Mouse (Mus musculus): ENCODE results near the gene Acot12. TPM values are rescaled to one million over a fixed set of nuclear protein-coding genes. Genes with fewer than 3 reads are reported as not detected.

The Acot12 gene
- polyA plus RNA-seq, 1 experiment from 2014 or later: 4.7 TPM

GRCm38 (mm10) chr13:91727899-91728298, 13.4 kb upstream of the Acot12 start:
- Histone ChIP-seq H3K9me3 (replicated peaks) (no peaks in the 10 kb centered on the region), H3K27ac (replicated peaks) (no peak overlapping the region), H3K9ac (no peak overlapping the region), H3K4me2 (no peak overlapping the region), H3K4me1 (replicated peaks) (no peaks in the 10 kb centered on the region), H3K36me3 (replicated peaks) (no peaks in the 10 kb centered on the region), H3K4me3 (replicated peaks) (no peak overlapping the region), H3K27me3 (no peaks in the 10 kb centered on the region)
- no peak for ATAC-seq (ENCODE audit: insufficient read depth)

- Histone ChIP-seq H3K36me3 (replicated peaks) (no peaks in the 10 kb centered on the region), H3K9me3 (replicated peaks) (no peaks in the 10 kb centered on the region), H3K4me1 (replicated peaks) (no peaks in the 10 kb centered on the region), H3K4me3 (replicated peaks) (no peak overlapping the region), H3K9ac (no peak overlapping the region), H3K27me3 (peaks cover 21% of the 10 kb centered on the region), H3K27ac (replicated peaks) (no peak overlapping the region), H3K4me2 (no peak overlapping the region)
- no peak for ATAC-seq (ENCODE audit: insufficient read depth)
- WGBS (ENCODE audit: insufficient replicate concordance): 68% methylated on average over 1 of the region's 1 CpGs
Observed at GRCm38 (mm10) chr13:91737191-91737590, 4.1 kb upstream of the Acot12 start.

- Histone ChIP-seq H3K4me1 (replicated peaks) (no peaks in the 10 kb centered on the region), H3K4me2 (peak overlapping the region; percentile 44), H3K27ac (replicated peaks) (peak overlapping the region; percentile 77), H3K4me3 (replicated peaks) (peak overlapping the region; percentile 49), H3K27me3 (peaks cover 25% of the 10 kb centered on the region), H3K9ac (no peak overlapping the region), H3K36me3 (replicated peaks) (no peaks in the 10 kb centered on the region), H3K9me3 (replicated peaks) (no peaks in the 10 kb centered on the region)
- peak; percentile 70 for ATAC-seq (ENCODE audit: insufficient read depth)
- 46% methylated on average over 6 of the region's 6 CpGs for WGBS (ENCODE audit: insufficient replicate concordance)
Observed at GRCm38 (mm10) chr13:91740851-91741250, 461 bp upstream of the Acot12 start.

GRCm38 (mm10) chr13:91743180-91743579, 1.9 kb downstream of the Acot12 start:
- WGBS (ENCODE audit: insufficient replicate concordance): 76% methylated on average over 3 of the region's 3 CpGs
- Histone ChIP-seq H3K4me3 (replicated peaks) (no peak overlapping the region), H3K36me3 (replicated peaks) (no peaks in the 10 kb centered on the region)

GRCm38 (mm10) chr13:91746470-91746869, 5.2 kb downstream of the Acot12 start:
- no peak for ATAC-seq (ENCODE audit: insufficient read depth)

More at GRCm38 (mm10) chr13:91743180-91743579, 1.9 kb downstream of the Acot12 start:
- H3K4me1 ChIP-seq (replicated peaks): no peaks in the 10 kb centered on the region
- H3K27ac ChIP-seq (replicated peaks): no peak overlapping the region
- H3K9me3 ChIP-seq (replicated peaks): no peaks in the 10 kb centered on the region
- peaks cover 25% of the 10 kb centered on the region for H3K27me3 ChIP-seq
- H3K4me2 ChIP-seq: no peak overlapping the region
- ATAC-seq (ENCODE audit: insufficient read depth): no peak
- H3K9ac ChIP-seq: no peak overlapping the region

GRCm38 (mm10) chr13:91748401-91748800, 7.1 kb downstream of the Acot12 start:
- ATAC-seq (ENCODE audit: insufficient read depth): no peak
- 64% methylated on average over 2 of the region's 2 CpGs for WGBS (ENCODE audit: insufficient replicate concordance)
- Histone ChIP-seq H3K36me3 (replicated peaks) (no peaks in the 10 kb centered on the region), H3K4me3 (replicated peaks) (no peak overlapping the region), H3K27ac (replicated peaks) (no peak overlapping the region), H3K4me2 (no peak overlapping the region), H3K9me3 (replicated peaks) (no peaks in the 10 kb centered on the region), H3K9ac (no peak overlapping the region), H3K27me3 (no peaks in the 10 kb centered on the region), H3K4me1 (replicated peaks) (no peaks in the 10 kb centered on the region)

More at GRCm38 (mm10) chr13:91746470-91746869, 5.2 kb downstream of the Acot12 start:
- H3K4me1 ChIP-seq (replicated peaks): no peaks in the 10 kb centered on the region
- no peak overlapping the region for H3K9ac ChIP-seq
- H3K36me3 ChIP-seq (replicated peaks): no peaks in the 10 kb centered on the region
- no peak overlapping the region for H3K27ac ChIP-seq (replicated peaks)
- H3K27me3 ChIP-seq: peaks cover 10% of the 10 kb centered on the region
- no peak overlapping the region for H3K4me2 ChIP-seq
- no peaks in the 10 kb centered on the region for H3K9me3 ChIP-seq (replicated peaks)
- no peak overlapping the region for H3K4me3 ChIP-seq (replicated peaks)
- 59% methylated on average over 5 of the region's 5 CpGs for WGBS (ENCODE audit: insufficient replicate concordance)

- no peaks in the 10 kb centered on the region for H3K36me3 ChIP-seq (replicated peaks)
- no peaks in the 10 kb centered on the region for H3K27me3 ChIP-seq
- no peak overlapping the region for H3K4me2 ChIP-seq
- peak; percentile 42 for ATAC-seq (ENCODE audit: insufficient read depth)
- no peak overlapping the region for H3K9ac ChIP-seq
- no peaks in the 10 kb centered on the region for H3K4me1 ChIP-seq (replicated peaks)
- H3K4me3 ChIP-seq (replicated peaks): no peak overlapping the region
- H3K9me3 ChIP-seq (replicated peaks): no peaks in the 10 kb centered on the region
- WGBS (ENCODE audit: insufficient replicate concordance): 60% methylated on average over 4 of the region's 4 CpGs
- H3K27ac ChIP-seq (replicated peaks): no peak overlapping the region
Observed at GRCm38 (mm10) chr13:91749981-91750380, 8.7 kb downstream of the Acot12 start.

- no peak for ATAC-seq (ENCODE audit: insufficient read depth)
- Histone ChIP-seq H3K27me3 (no peaks in the 10 kb centered on the region), H3K4me3 (replicated peaks) (no peak overlapping the region), H3K9ac (no peak overlapping the region), H3K36me3 (replicated peaks) (no peaks in the 10 kb centered on the region), H3K4me1 (replicated peaks) (no peaks in the 10 kb centered on the region), H3K27ac (replicated peaks) (no peak overlapping the region), H3K9me3 (replicated peaks) (no peaks in the 10 kb centered on the region), H3K4me2 (no peak overlapping the region)
- 61% methylated on average over 4 of the region's 4 CpGs for WGBS (ENCODE audit: insufficient replicate concordance)
Observed at GRCm38 (mm10) chr13:91753724-91754123, 12.4 kb downstream of the Acot12 start.

GRCm38 (mm10) chr13:91754762-91755161, 13.4 kb downstream of the Acot12 start:
- Histone ChIP-seq H3K4me2 (no peak overlapping the region), H3K4me3 (replicated peaks) (no peak overlapping the region), H3K9ac (no peak overlapping the region), H3K36me3 (replicated peaks) (no peaks in the 10 kb centered on the region), H3K4me1 (replicated peaks) (no peaks in the 10 kb centered on the region), H3K27me3 (no peaks in the 10 kb centered on the region), H3K27ac (replicated peaks) (no peak overlapping the region), H3K9me3 (replicated peaks) (no peaks in the 10 kb centered on the region)
- no peak for ATAC-seq (ENCODE audit: insufficient read depth)

GRCm38 (mm10) chr13:91756230-91756629, 14.9 kb downstream of the Acot12 start:
- 66% methylated on average over 4 of the region's 4 CpGs for WGBS (ENCODE audit: insufficient replicate concordance)
- no peaks in the 10 kb centered on the region for H3K9me3 ChIP-seq (replicated peaks)
- no peak overlapping the region for H3K4me2 ChIP-seq
- no peak for ATAC-seq (ENCODE audit: insufficient read depth)
- H3K4me1 ChIP-seq (replicated peaks): no peaks in the 10 kb centered on the region
- no peaks in the 10 kb centered on the region for H3K27me3 ChIP-seq
- H3K4me3 ChIP-seq (replicated peaks): no peak overlapping the region
- H3K9ac ChIP-seq: no peak overlapping the region
- H3K27ac ChIP-seq (replicated peaks): no peak overlapping the region
- H3K36me3 ChIP-seq (replicated peaks): no peaks in the 10 kb centered on the region

- Histone ChIP-seq H3K4me2 (no peak overlapping the region), H3K9me3 (replicated peaks) (no peaks in the 10 kb centered on the region), H3K4me3 (replicated peaks) (no peak overlapping the region), H3K36me3 (replicated peaks) (no peaks in the 10 kb centered on the region), H3K9ac (no peak overlapping the region), H3K27me3 (no peaks in the 10 kb centered on the region), H3K4me1 (replicated peaks) (no peaks in the 10 kb centered on the region), H3K27ac (replicated peaks) (no peak overlapping the region)
- ATAC-seq (ENCODE audit: insufficient read depth): no peak
- 60% methylated on average over 7 of the region's 7 CpGs for WGBS (ENCODE audit: insufficient replicate concordance)
Observed at GRCm38 (mm10) chr13:91758316-91759048, 17.2 kb downstream of the Acot12 start.

- H3K4me3 ChIP-seq (replicated peaks): no peak overlapping the region
- no peak overlapping the region for H3K27ac ChIP-seq (replicated peaks)
- no peaks in the 10 kb centered on the region for H3K9me3 ChIP-seq (replicated peaks)
- no peaks in the 10 kb centered on the region for H3K4me1 ChIP-seq (replicated peaks)
- no peak for ATAC-seq (ENCODE audit: insufficient read depth)
- no peaks in the 10 kb centered on the region for H3K27me3 ChIP-seq
- H3K4me2 ChIP-seq: no peak overlapping the region
- H3K9ac ChIP-seq: no peak overlapping the region
- H3K36me3 ChIP-seq (replicated peaks): no peaks in the 10 kb centered on the region
- WGBS (ENCODE audit: insufficient replicate concordance): 51% methylated on average over 8 of the region's 8 CpGs
Observed at GRCm38 (mm10) chr13:91759791-91760190, 18.5 kb downstream of the Acot12 start.
